Mouse (Mus musculus): ENCODE results near the gene Il21r. TPM values are rescaled to one million over a fixed set of nuclear protein-coding genes. Genes with fewer than 3 reads are reported as not detected.

Gene Il21r
- polyA plus RNA-seq, 1 experiment: 0.59 TPM

DNA sequence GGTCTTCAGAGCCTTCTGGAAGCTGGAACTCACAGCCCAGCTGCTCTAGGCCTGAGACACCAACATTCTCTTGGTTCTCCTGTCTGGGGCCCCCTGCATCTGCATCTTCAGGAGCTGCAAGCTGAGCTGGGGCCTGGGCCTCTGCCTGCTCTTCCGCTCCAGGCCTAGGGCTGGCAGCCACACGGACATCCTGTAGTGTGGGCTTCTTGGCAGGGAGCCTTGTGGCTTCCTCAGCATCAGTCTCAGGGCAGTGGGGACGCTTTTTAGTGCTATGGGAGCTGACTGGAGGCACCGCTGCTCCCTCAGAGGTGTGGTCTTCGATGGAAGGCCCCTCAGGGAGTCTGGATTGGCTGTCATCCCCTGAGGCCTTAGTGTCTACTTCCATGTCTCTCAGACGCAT lies 40.7 kb downstream of the Il21r start:
- TF ChIP-seq TCF12 (IDR thresholded peaks at IDR 0.05; ENCODE audit: insufficient read depth, poor library complexity, severe bottlenecking) (no peak), CEBPB (IDR thresholded peaks at IDR 0.05; ENCODE audit: insufficient read depth, poor library complexity, severe bottlenecking) (no peak), MAX (IDR thresholded peaks at IDR 0.05; ENCODE audit: low read depth) (no peak), MYOG (IDR thresholded peaks at IDR 0.05; ENCODE audit: control insufficient read depth in 1 of 3, insufficient read depth in 1 of 3, insufficient read length in 2 of 3, low read depth in 2 of 3) (no peak), USF1 (IDR thresholded peaks at IDR 0.05; ENCODE audit: low read depth) (no peak), TCF3 (IDR thresholded peaks at IDR 0.05; ENCODE audit: insufficient read length, low read depth) (no peak)
- H3K27me3 ChIP-seq (ENCODE audit: control insufficient read depth, insufficient read depth, insufficient read length): no peaks in the 10 kb centered on the region
- no peaks in the 10 kb centered on the region for H3K79me2 ChIP-seq (ENCODE audit: control insufficient read depth, insufficient read depth)
- no peak overlapping the region for H3ac ChIP-seq (ENCODE audit: control insufficient read depth, insufficient read length)
- H3K36me3 ChIP-seq (ENCODE audit: control insufficient read depth, insufficient read depth): peaks cover 15% of the 10 kb centered on the region
- no peak overlapping the region for H3K4me3 ChIP-seq
- H3K4me2 ChIP-seq (ENCODE audit: low read depth): no peak overlapping the region

DNA sequence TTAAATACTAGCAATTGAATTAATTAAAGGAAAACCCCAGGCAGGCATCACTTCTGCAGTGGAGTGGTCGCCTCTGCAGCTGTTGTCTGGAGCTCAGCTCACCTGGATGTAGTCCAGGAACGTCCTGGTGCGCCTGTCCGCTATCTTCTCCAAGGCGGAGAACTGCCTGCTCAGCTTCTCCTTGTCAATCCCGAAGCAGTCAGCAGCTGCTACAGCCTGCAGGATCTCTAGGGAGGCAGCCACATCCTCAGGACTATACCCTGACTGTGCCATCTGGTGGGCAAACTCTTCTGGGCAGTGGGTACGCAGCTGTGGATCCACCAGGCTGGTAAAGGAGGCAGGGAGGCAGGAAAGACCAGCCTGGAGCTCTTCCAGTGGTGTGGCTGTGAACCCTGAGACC lies 42.2 kb downstream of the Il21r start:
- Histone ChIP-seq H3K4me2 (ENCODE audit: low read depth) (no peak overlapping the region), H3K36me3 (ENCODE audit: control insufficient read depth, insufficient read depth) (peaks cover 12% of the 10 kb centered on the region), H3ac (ENCODE audit: control insufficient read depth, insufficient read length) (no peak overlapping the region), H3K79me2 (ENCODE audit: control insufficient read depth, insufficient read depth) (no peaks in the 10 kb centered on the region), H3K27me3 (ENCODE audit: control insufficient read depth, insufficient read depth, insufficient read length) (no peaks in the 10 kb centered on the region), H3K4me3 (no peak overlapping the region)
- no peak for TF ChIP-seq CEBPB (IDR thresholded peaks at IDR 0.05; ENCODE audit: insufficient read depth, poor library complexity, severe bottlenecking)
- peak in 2 of 3 experiments; percentile 56 to 63 for TF ChIP-seq MYOG (IDR thresholded peaks at IDR 0.05; ENCODE audit: control insufficient read depth in 1 of 3, insufficient read depth in 1 of 3, insufficient read length in 2 of 3, low read depth in 2 of 3)
- no peak for TF ChIP-seq TCF12 (IDR thresholded peaks at IDR 0.05; ENCODE audit: insufficient read depth, poor library complexity, severe bottlenecking)
- peak in 2 of 3 experiments; percentile 69 to 74 for TF ChIP-seq MYOD1 (IDR thresholded peaks at IDR 0.05; ENCODE audit: control insufficient read depth in 1 of 3, insufficient read length in 2 of 3, low read depth in 2 of 3)
- no peak for TF ChIP-seq POLR2A (IDR thresholded peaks at IDR 0.05; ENCODE audit: insufficient read length, low read depth)

DNA sequence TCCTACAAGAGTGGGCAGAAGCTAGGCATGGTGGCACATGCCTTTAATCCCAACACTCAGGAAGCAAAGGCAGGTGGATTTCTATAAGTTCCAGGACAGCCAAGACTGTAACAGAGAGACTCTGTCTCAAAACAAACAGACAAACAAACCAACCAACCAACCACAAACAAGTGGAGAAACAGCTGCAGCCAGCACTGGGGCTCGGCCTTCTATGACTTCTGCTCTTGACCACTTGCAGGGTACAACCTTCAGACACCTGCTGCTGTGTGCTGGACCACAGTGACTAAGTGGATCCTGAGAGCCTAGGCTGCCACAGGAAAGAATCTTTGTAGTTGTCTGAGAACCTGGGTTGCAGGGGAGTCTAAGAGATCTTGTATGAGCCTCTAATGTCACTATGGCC lies 45.8 kb downstream of the Il21r start:
- no peaks in the 10 kb centered on the region for H3K27me3 ChIP-seq (ENCODE audit: control insufficient read depth, insufficient read depth, insufficient read length)

DNA sequence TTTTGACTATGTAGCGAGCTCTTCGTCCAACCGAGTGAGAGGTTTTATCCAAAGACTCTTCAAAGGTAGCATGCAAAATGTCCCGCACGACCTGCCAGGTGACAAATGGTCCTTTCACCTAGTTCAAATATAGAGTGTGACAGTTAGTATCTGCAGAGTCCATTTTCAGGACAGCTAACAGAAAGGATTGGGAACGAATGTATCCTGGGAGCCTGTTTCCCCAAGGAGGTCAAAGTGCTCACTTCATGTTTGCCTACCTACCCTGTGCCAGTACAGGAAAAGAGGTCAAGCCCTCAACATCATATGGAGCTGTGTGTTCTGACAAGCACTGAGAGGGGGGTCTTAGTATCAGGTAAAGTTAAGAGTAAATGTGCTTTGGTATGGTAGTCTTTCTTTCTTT lies 54.3 kb downstream of the Il21r start:
- H3K27me3 ChIP-seq (ENCODE audit: control insufficient read depth, insufficient read depth, insufficient read length): no peaks in the 10 kb centered on the region
- peaks cover 21% of the 10 kb centered on the region for H3K36me3 ChIP-seq (ENCODE audit: control insufficient read depth, insufficient read depth)
- no peak overlapping the region for H3K4me3 ChIP-seq
- no peak overlapping the region for H3ac ChIP-seq (ENCODE audit: control insufficient read depth, insufficient read length)
- no peaks in the 10 kb centered on the region for H3K79me2 ChIP-seq (ENCODE audit: control insufficient read depth, insufficient read depth)
- no peak for TF ChIP-seq E2F4 (IDR thresholded peaks at IDR 0.05; ENCODE audit: insufficient read depth)
- no peak for TF ChIP-seq POLR2AphosphoS2 (IDR thresholded peaks at IDR 0.05; ENCODE audit: insufficient read length, low read depth)
- TF ChIP-seq MAX (IDR thresholded peaks at IDR 0.05; ENCODE audit: low read depth): no peak
- no peak for TF ChIP-seq CEBPB (IDR thresholded peaks at IDR 0.05; ENCODE audit: insufficient read depth, poor library complexity, severe bottlenecking)
- no peak for TF ChIP-seq MYOD1 (IDR thresholded peaks at IDR 0.05; ENCODE audit: control insufficient read depth in 1 of 3, insufficient read length in 2 of 3, low read depth in 2 of 3)
- TF ChIP-seq USF1 (IDR thresholded peaks at IDR 0.05; ENCODE audit: low read depth): no peak
- no peak for TF ChIP-seq POLR2A (IDR thresholded peaks at IDR 0.05; ENCODE audit: insufficient read length, low read depth)
- no peak for TF ChIP-seq SRF (IDR thresholded peaks at IDR 0.05; ENCODE audit: control insufficient read depth, insufficient read length, low read depth)
- TF ChIP-seq TCF12 (IDR thresholded peaks at IDR 0.05; ENCODE audit: insufficient read depth, poor library complexity, severe bottlenecking): no peak
- TF ChIP-seq REST (IDR thresholded peaks at IDR 0.05; ENCODE audit: insufficient read depth, insufficient read length): no peak
- no peak for TF ChIP-seq MYOG (IDR thresholded peaks at IDR 0.05; ENCODE audit: control insufficient read depth in 1 of 3, insufficient read depth in 1 of 3, insufficient read length in 2 of 3, low read depth in 2 of 3)
- TF ChIP-seq TCF3 (IDR thresholded peaks at IDR 0.05; ENCODE audit: insufficient read length, low read depth): no peak
- no peak overlapping the region for H3K4me2 ChIP-seq (ENCODE audit: low read depth)

More for the DNA sequence above, 45.8 kb downstream of the Il21r start:
- no peak overlapping the region for H3K4me2 ChIP-seq (ENCODE audit: low read depth)
- no peaks in the 10 kb centered on the region for H3K79me2 ChIP-seq (ENCODE audit: control insufficient read depth, insufficient read depth)
- no peak overlapping the region for H3K4me3 ChIP-seq
- peaks cover 27% of the 10 kb centered on the region for H3K36me3 ChIP-seq (ENCODE audit: control insufficient read depth, insufficient read depth)
- H3ac ChIP-seq (ENCODE audit: control insufficient read depth, insufficient read length): no peak overlapping the region
- no peak for TF ChIP-seq POLR2AphosphoS2 (IDR thresholded peaks at IDR 0.05; ENCODE audit: insufficient read length, low read depth)
- TF ChIP-seq CEBPB (IDR thresholded peaks at IDR 0.05; ENCODE audit: insufficient read depth, poor library complexity, severe bottlenecking): no peak
- peak in 2 of 3 experiments; percentile 59 to 80 for TF ChIP-seq MYOD1 (IDR thresholded peaks at IDR 0.05; ENCODE audit: control insufficient read depth in 1 of 3, insufficient read length in 2 of 3, low read depth in 2 of 3)
- TF ChIP-seq TCF12 (IDR thresholded peaks at IDR 0.05; ENCODE audit: insufficient read depth, poor library complexity, severe bottlenecking): peak; percentile 52
- peak; percentile 39 to 92 (median 54) for TF ChIP-seq MYOG (IDR thresholded peaks at IDR 0.05; ENCODE audit: control insufficient read depth in 1 of 3, insufficient read depth in 1 of 3, insufficient read length in 2 of 3, low read depth in 2 of 3)

DNA sequence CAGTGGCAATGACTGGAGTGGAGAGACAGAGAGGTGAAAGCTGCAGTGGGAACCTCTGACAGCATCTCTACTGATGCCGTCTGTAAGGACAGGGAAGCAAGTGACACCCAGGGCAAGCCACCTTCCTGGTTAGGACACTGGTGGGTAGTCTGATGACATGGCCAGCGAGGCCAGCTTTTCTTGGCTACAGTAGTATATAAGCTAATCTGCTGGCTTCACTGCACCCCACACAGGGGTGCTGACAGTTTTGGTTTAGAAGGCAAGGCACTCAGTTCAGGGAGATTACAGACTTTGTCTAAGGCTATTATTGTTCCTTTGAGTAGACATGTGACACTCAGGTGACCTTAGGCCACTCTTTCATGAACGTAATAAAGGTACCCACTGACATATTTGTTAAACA lies 60.4 kb downstream of the Il21r start:
- no peak for TF ChIP-seq POLR2AphosphoS2 (IDR thresholded peaks at IDR 0.05; ENCODE audit: insufficient read length, low read depth)
- TF ChIP-seq CEBPB (IDR thresholded peaks at IDR 0.05; ENCODE audit: insufficient read depth, poor library complexity, severe bottlenecking): no peak
- no peak for TF ChIP-seq MYOD1 (IDR thresholded peaks at IDR 0.05; ENCODE audit: control insufficient read depth in 1 of 3, insufficient read length in 2 of 3, low read depth in 2 of 3)
- no peak for TF ChIP-seq TCF3 (IDR thresholded peaks at IDR 0.05; ENCODE audit: insufficient read length, low read depth)
- Histone ChIP-seq H3K79me2 (ENCODE audit: control insufficient read depth, insufficient read depth) (no peaks in the 10 kb centered on the region), H3K36me3 (ENCODE audit: control insufficient read depth, insufficient read depth) (peaks cover 18% of the 10 kb centered on the region), H3ac (ENCODE audit: control insufficient read depth, insufficient read length) (no peak overlapping the region), H3K4me2 (ENCODE audit: low read depth) (no peak overlapping the region), H3K4me3 (no peak overlapping the region), H3K27me3 (ENCODE audit: control insufficient read depth, insufficient read depth, insufficient read length) (no peaks in the 10 kb centered on the region)
